Mouse (Mus musculus) gastrocnemius, postnatal 4 days (tissue): ENCODE measurements around the gene Med7. TPM values are rescaled to one million over a fixed set of nuclear protein-coding genes. Genes with fewer than 3 reads are reported as not detected.
A peak's percentile ranks its signal among the peaks of the same experiment; 100 is the strongest.

Source experiments
- DNase-seq, 2 experiments: peaks; one replicate each; pipeline ENCODE4 v3.0.0; 2021 to 2022; ENCODE audit warnings: low spot score in 2 of 2, mixed read lengths in 2 of 2
- long read RNA-seq, 2 experiments: library from polyadenylated mRNA; stranded (forward); transcript quantifications; one replicate each; pipeline ENCODE4 v2.0.0; 2021
- total RNA-seq, 2 experiments: library from RNA; stranded (reverse); gene quantifications; 2 replicates each; pipeline ENCODE4 v1.2.3; 2021

Med7 gene
- total RNA-seq, result 10 to 100 TPM; 22.8 to 25.0 TPM
- long read RNA-seq, experiment 1, transcript Med7-203 (3 exons, 2,547 nt), result major isoform, 9 of 27 reads
- long read RNA-seq, experiment 1, transcript Med7-209 (2 exons, 2,390 nt), result minor isoform, 5 of 27 reads
- long read RNA-seq, experiment 1, transcript Med7-207 (2 exons, 381 nt), result minor isoform, 7 of 27 reads
- long read RNA-seq, experiment 1, partial matches to known transcripts, result 0 of 27 reads
- long read RNA-seq, experiment 1, other reads (novel, unspliced or antisense), result 4 of 27 reads
- long read RNA-seq, experiment 2, transcript Med7-203 (3 exons, 2,547 nt), result major isoform, 12 of 19 reads
- long read RNA-seq, experiment 2, partial matches to known transcripts, result 0 of 19 reads
- long read RNA-seq, experiment 2, other reads (novel, unspliced or antisense), result 2 of 19 reads

DNA sequence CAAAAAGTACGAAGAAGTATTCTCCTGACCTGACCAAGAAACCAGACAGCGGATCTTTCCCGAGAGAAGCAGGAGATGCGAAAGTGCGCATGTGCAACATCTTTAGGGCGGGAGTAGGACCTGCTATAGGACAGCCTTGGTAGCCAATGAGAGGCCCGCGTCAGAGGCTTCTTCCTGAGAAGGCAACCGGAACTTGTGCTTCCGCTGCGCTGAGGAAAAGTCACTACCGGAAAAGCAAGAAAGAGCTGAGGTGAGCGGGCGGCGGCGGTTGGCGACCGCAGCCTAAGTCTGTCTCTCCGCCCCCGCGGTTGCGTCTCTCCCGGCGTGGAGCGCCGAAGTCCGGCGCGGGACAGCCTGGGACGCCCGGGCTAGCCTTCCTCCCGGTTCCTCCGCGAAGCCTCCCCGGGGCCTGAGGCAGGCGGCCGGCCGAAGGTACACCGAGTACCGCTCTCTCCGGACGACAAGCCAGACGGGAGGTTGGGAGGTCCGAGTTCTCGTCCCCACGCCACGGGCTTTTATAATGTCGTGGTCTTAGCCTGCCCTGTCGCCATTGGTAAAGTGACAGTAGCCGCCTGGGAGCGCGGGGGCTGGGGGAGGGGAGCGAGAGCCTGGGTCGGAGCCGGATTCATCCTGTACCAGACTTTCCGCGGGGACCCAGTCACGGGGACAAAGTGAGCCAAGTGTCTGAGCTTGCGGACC, at the start of gene Med7:
Gene Med7 (plus strand): TSS at position 166 of the 699 bp plus-strand sequence.
- peak; percentile 82 to 93 for DNase-seq

DNA sequence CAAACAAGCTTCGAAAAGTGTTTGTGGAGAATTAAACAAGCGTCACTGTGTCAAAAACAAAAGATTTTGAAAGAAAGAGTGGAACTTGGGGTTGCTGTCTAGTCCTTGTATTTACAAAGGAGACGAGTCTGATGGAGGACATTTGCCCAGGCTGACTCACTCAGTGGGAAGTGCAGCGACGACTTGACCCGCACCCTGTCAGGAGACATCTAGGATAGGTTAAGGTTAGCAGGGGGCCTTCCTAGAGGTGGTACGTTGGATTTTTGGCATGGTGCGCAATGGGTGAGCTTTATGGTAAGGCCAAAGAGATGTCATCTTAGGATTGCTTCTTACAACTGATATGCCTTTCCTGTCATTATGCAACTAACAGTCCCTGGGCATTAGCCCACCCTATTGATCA, 49.7 kb upstream of the Med7 start:
- DNase-seq, result no peak

DNA sequence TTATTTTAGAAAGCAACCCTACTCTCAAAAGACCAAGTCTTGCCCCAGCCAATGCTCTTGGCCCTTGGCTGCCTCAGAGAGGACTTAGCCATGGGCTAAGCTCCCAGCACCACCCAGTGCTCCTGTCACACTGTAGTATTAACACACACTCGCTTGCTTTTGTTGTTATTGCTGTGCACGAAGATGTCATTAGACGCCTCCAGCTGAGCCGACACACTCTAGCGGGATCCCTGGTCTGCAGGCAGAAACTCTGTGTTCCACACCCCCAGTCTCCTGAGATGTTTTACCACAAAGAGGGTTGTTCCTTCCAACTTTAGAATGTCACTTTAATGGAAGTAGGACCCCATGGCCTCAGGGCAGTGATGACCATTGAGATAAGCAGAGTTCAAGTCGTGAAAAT, 48.3 kb upstream of the Med7 start:
- no peak for DNase-seq

DNA sequence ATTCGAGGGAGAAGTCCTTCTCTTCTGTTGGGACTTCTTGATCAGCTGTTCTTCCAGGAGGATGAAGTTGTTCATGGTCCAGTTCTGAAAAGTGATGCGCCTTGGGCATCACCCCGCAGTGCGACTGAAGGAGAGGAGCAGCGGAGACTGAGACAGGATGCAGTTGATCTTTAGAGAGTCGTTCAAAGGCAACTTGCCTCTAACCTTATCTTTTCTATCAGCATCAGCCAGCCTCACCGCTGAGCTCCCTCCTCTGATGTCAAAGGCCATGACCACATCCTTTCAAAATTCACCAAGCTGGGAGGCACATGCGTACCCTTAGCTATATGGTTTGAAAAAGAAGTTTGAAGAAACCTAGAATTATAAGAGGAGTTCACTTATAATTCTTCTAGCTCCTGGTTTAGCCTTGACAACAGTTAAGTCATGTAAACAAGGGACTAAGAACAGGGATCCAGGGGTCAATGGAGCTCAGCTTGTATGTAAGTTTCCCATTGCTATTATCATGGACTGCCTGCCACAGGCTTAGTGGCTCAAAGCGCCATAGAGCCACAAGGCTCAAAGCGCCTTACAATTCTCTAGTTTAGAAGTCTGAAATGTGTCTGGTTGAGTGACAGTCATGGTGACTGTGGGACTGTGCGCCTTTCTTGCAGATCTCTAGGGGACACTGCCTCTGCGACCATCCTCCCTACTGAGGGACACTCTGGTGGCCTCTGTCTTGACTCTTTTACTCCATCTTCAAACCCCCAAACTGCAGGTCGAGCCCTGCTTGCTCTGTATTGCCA, 47.2 kb upstream of the Med7 start, which contains the start of gene Itk:
Gene Itk (minus strand): TSS at position 180 of the 782 bp plus-strand sequence.
- DNase-seq, result no peak

DNA sequence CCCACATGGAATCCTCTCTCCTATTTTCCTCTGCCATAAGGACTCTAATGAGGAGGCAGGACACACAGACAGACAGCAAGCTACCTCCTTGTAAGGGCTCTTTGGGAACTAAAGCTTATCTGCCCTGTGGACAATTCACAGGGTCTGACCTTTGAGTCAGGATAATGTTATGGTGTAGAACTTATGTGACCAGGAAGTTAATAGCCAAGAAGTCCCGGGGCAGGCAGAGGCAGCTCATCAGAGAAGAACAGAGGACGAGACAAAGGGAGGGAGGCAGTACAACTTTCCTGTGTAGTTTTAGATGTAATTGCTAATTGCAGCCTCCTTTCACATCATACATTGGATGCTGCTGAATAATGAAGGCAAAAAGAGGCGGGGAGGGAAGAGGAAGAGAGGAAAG, 46.1 kb upstream of the Med7 start:
- no peak for DNase-seq

DNA sequence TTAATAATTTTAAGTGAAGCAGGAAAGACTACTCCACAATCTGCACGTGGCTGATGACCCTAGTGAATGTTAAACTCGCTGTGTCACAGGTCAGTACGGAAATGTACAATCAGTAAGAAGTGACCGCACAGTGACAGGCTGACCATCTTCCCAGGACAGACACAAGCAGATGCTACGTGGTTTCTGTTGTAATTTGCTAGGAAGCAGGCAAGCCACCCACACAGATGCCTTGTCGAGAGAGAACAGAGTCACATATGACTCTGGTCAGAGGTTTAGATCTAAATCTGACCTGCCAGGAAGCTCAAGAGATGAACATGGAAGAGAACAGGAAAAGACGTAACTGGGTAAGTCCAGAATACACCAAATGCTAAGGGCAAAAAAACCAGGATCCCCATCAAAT, 43.8 kb upstream of the Med7 start:
- DNase-seq, result no peak

DNA sequence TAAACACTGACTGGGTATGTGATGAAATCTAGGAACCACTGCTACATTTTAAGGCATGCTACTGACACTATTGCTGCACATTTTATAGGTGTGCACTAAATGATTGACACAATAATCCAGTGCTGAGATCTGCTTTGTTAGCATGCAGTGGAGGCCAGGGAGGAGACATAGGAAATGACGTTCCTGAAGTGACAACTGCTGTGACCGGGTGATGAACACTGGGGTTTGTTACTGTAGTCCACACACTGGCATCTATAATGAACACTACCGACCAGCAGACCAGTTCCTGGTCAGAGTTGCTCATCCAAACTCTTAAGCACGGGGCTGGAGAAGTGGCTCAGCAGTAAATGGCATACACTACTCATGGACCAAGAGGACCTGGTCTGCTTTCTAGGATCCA, 43.3 kb upstream of the Med7 start:
- no peak for DNase-seq

DNA sequence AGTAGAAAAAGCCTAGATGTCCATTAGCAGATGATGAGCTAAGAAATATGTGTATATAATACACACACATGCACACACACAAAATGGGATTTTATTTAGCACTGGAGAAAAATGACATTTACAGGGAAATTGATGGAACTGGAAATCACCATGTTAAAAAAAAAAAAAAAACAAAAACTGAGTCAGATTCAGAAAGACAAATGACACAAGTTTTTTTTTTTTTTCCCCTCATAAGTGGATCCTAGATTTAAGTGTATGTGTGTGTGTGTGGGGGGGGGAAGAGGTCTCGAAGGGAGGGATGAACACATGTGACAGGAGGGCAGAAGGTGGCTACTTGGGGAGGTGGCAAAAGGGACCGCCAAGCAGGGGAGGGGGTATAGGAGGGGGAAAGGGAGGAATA, 41.6 kb upstream of the Med7 start:
- no peak for DNase-seq

DNA sequence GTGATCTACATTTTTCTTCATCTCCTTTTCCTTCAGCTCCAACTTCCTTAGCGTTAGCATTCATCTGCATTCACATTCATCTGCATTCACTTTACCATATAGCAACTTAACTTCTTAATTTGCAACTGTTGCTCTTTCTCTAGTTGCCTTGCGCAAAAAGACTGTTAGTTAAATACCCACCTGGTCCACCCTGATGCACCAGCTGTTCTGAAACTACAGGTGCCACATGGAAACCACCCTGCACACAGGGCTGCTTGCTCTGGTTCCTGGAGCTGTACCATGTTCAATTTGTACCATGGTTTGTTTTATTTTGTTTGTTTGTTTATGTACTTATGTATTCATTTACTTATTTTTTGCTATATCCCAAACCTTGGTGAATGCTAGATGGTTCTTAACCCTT, 41.0 kb upstream of the Med7 start:
- no peak for DNase-seq

DNA sequence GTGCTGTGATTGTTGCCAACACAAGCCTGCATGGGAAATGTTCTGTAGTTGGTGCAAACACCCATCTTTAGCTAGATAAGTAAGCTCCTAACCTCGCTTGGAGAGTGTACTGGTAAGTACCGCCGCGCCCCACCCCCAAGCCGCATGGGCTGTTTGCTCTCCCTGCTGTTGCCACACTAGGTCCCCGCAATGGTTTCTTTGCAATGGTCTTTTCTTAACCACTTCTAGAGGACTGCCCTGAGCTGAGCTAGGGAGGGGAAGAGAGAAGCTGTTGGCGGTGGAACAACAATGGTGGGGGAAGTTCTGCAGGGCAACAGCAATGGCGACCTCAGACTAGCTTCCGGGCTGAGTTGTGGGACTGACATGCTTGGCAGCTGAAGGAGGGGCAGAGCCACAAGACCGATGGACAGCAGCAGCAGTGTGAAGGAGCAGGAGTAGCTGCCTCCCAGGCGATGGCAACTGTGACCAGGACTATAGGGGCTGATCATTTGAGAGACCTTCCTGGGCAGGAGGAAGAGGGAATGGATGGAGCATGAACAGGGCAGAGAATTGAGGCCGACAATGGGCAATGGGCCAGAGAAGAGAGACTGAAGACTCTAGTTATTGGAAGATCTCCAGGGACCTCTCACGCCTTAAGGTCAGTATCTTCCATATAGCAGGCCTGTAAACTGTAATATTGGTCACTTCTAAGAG, 40.4 kb upstream of the Med7 start, which contains the start of gene Fam71b:
Gene Fam71b (plus strand): TSS at position 393 of the 693 bp plus-strand sequence.
- no peak for DNase-seq

DNA sequence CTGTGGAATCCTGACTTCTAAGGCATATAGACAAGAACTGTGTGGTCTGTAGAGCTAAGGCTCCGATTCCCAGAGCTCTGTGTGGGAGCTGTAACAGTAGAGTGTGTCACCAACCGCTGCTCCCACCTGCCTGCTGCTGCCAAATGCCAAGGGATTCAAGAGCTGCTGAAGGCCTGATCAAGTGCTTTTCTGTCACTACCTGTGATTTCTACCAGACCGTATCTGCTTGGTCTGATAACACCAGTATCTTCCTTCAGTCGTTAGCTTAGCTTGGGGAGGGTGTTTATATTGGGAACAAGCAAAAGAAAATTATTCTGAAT, 39.9 kb upstream of the Med7 start:
- DNase-seq, result no peak

DNA sequence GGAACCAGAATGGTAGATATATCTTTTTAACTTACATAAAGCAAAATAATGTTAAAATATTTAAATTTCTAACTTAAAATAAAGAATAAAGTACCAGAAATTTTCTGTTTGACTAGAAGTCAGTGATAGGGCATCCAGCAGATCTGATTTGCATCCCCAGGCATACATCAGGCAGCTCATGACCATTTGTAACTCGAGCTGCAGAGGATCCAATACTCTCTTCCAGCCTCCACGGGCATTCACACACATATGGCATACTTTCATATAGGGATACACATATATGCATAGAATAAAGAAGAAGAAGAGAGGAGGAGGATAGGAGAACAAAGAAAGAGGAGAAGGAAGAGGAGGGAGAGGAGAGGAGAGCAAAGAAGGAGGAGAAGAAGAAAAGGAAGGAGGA, 38.8 kb upstream of the Med7 start:
- DNase-seq, result no peak

DNA sequence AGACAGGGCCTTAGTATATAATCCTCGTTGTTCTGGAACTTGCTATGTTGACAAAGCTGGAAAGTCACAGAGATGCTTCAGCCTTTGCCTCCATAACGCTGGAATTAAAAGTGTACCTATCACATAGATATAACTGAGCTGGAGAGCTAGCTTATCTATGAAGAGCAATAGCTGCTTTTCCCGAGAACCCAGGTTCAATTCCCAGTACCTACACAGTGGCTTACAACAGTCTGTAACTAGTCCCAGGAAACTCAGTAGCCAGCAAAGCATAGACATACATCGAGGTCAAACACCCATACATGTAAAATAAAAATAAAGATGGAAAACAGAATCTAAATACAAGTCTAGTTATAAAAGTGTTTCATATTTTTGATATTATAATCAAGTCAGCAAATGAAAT, 38.3 kb upstream of the Med7 start:
- DNase-seq, result no peak

DNA sequence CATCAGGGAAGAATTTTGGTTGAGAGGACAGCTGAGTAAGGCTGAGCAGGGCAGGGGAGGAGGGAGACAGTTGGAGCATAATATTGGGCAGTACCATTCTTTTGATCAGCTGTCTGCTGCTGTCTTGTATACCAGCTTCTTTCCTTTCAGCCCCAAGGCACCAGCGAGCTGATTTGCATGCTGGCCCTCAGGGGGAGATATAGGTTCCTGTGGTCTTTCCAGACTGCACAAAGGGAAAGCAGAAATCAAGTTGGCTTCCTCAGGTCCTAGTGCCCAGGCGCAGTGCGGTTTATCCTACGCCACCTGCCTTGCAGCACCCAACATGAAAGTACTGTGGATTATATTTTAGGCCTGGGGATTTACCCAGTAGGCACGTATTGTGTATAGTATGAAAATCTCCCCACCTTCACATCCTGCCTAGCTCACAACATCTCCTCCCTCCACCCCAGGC, 37.8 kb upstream of the Med7 start:
- no peak for DNase-seq

DNA sequence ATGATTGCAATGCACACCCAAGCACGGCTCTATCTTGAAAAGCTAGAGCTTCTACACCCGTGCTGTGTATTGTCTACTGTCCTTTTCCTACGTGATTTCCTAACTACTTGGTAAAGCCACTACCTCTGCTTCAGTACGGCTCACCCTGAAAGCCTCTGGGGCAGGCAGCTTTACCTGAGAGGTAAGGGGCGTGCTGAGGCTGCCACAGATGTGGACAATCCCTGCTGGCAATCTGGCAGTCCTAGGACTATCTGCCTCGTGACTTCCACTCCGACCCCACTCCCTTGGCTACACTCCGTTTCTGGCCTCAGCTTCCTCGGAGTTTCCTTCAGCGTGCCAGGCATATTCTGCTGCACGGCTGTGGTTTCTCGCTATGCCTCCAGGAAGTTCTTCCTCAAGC, 35.2 kb upstream of the Med7 start:
- no peak for DNase-seq

DNA sequence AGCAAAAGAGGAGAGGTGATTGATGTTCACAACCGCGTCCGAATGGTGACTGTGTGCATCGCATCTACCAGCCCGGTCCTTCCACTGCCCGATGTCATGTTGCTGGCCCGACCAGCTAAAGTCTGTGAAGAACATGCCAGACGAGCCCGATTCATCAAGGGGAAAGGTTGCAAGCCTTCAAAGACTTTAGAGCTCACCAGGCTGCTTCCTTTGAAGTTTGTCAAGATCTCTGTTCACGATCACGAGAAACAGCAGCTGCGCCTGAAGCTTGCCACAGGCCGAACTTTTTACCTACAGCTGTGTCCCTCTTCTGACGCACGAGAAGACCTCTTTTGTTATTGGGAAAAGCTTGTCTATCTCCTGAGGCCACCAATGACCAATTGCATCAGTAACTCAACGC, 31.7 kb upstream of the Med7 start:
- no peak for DNase-seq

DNA sequence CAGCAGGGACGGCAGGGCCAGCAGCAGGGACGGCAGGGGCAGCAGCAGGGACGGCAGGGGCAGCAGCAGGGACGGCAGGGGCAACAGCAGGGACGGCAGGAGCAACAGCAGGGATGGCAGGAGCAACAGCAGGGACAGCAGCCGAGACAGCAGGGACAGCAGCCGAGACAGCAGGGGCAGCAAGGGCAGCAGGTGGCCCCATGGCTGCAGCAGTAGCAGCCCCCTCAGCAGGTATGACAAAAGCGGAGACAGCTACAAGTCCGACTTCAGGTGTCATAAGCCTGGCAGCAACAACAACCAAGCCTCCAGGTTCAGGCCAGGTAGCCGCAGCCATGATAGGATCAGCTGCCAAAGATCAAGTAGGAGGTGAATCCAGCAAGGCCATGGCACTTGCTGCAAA, 30.0 kb upstream of the Med7 start:
- no peak for DNase-seq

DNA sequence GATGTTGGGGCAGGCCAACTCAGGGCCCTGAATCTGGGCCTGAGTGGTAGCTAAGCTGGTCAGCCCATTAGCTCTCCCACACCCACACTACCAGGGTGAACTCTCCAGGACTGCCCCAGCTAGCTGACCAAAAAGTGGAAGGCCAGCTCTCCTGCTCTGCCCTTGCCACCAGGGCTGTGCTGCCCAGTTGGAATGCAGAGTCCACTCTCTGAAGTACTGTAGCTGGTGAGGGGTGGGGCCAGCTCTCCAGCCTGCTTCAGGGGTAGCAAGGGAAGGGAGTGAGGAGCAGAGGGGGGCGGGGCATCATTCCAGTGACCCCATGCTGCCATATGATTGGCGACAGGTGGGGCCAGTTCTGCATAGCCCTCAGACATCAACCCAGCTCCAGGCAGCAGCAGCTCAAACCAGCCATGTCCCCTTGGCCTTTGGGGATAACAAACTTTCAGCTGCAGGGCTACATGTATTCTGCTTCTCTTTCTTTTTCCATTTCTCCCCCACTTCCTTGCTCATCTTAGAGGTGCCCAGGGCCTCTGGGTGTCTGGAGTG, 26.6 kb upstream of the Med7 start:
- no peak for DNase-seq

DNA sequence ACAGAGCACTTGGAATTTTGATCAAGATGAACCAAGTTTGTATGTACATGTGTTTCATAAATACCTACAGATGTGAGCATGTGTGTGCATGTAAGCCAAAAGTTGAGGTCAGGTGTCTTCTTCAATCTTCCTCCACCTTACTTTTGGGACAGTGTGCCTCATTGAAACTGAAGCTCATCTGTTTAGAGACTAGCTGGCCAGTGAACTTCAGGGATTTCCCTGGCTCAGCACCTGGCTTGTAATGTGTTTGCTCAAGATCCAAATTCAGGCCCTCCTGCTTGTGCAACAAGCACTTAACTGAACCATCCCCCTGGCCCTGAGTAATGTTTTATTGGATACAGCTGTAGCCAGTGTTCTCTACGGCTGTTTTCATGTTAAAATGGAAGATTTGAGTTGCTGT, 18.3 kb upstream of the Med7 start:
- DNase-seq, result no peak

DNA sequence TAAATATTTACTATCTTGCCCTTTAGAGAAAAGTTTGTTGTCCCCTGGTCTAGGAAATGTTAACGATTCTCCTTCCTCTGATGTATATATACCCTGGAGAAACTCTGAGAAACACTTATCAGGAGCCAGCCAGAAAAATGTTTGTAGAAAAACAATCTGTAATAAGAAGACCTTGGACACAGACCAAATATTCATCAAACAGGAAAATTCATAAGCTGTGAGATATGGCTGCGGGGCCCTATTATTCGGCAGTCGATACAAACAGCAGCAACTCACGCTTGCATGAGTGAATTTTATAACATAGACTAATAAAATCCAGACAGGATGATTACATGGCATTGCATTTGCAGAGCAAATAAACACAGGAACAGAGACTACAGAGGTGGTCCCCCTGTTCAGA, 17.9 kb upstream of the Med7 start:
- no peak for DNase-seq
